Mouse (Mus musculus): ENCODE data around the gene Kif1a. TPM values are rescaled to one million over a fixed set of nuclear protein-coding genes. Genes with fewer than 3 reads are reported as not detected.

The Kif1a gene
- total and polyA plus RNA-seq, 2 experiments from 2014 or later, result 7.2 to 15.6 TPM

DNA sequence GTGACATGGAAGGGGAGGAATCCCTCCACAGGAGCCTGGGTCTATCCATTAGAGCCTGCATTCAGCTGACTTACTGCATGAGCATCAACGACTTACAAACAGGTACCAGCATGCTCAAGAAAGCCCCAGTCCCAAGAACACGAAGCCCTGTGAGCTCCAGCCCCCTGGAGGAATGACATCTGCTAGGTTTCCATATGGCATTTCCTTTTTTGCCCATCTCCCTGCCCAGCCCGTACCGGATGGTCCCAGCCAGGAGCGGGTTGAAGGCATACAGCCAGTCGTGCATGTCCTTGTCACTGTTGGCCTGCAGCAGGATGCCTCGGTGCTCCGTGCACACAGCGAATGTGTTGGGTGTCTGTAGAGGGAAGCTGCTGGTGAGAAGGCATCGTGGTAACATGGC lies 83.0 kb downstream of the Kif1a start:
- 81% methylated on average over 10 of the region's 10 CpGs for WGBS
- DNase-seq (ENCODE audit: low spot score) (no peak), ATAC-seq (ENCODE audit: insufficient read depth, low read depth) (no peak)
- TF ChIP-seq CTCF (IDR thresholded peaks at IDR 0.05; ENCODE audit: low read depth) (no peak), EP300 (IDR thresholded peaks at IDR 0.05; ENCODE audit: low read depth) (no peak)
- no peaks in the 10 kb centered on the region for H3K9me3 ChIP-seq (replicated peaks; ENCODE audit: control insufficient read depth, low read length)
- no peaks in the 10 kb centered on the region for H3K36me3 ChIP-seq (replicated peaks; ENCODE audit: control insufficient read depth, insufficient read depth, low read length)
- no peaks in the 10 kb centered on the region for H3K27me3 ChIP-seq (ENCODE audit: control insufficient read depth, insufficient read depth, low read length)
- no peak overlapping the region for H3K27ac ChIP-seq (ENCODE audit: low read depth)
- no peaks in the 10 kb centered on the region for H3K4me1 ChIP-seq (ENCODE audit: control insufficient read depth, insufficient read depth)
- H3K4me3 ChIP-seq (ENCODE audit: low read depth, low read length), result no peak overlapping the region
- no peak overlapping the region for H3K9ac ChIP-seq (replicated peaks; ENCODE audit: low read depth, low read length)
- no peak overlapping the region for H3K4me2 ChIP-seq (ENCODE audit: low read depth, low read length)

- no peak overlapping the region for H3K9ac ChIP-seq (replicated peaks; ENCODE audit: low read depth, low read length)
- no peaks in the 10 kb centered on the region for H3K4me1 ChIP-seq (ENCODE audit: control insufficient read depth, insufficient read depth)
- no peak overlapping the region for H3K4me2 ChIP-seq (ENCODE audit: low read depth, low read length)
- ATAC-seq (ENCODE audit: insufficient read depth, low read depth) (no peak), DNase-seq (ENCODE audit: low spot score) (no peak)
- no peak overlapping the region for H3K27ac ChIP-seq (ENCODE audit: low read depth)
- H3K4me3 ChIP-seq (ENCODE audit: low read depth, low read length), result no peak overlapping the region
- no peak for TF ChIP-seq CTCF (IDR thresholded peaks at IDR 0.05; ENCODE audit: low read depth)
- TF ChIP-seq EP300 (IDR thresholded peaks at IDR 0.05; ENCODE audit: low read depth), result no peak
- H3K36me3 ChIP-seq (replicated peaks; ENCODE audit: control insufficient read depth, insufficient read depth, low read length), result no peaks in the 10 kb centered on the region
- H3K9me3 ChIP-seq (replicated peaks; ENCODE audit: control insufficient read depth, low read length), result no peaks in the 10 kb centered on the region
- no peaks in the 10 kb centered on the region for H3K27me3 ChIP-seq (ENCODE audit: control insufficient read depth, insufficient read depth, low read length)
- WGBS, result 44% methylated on average over 2 of the region's 2 CpGs
These were observed 86.6 kb downstream of the Kif1a start for GRCm38 (mm10) chr1:93015136-93015535.

- DNase-seq (ENCODE audit: low spot score) (peak; percentile 38), ATAC-seq (ENCODE audit: insufficient read depth, low read depth) (peak; percentile 54; the same call in 1 of the 2 replicates)
- Histone ChIP-seq H3K9ac (replicated peaks; ENCODE audit: low read depth, low read length) (no peak overlapping the region), H3K36me3 (replicated peaks; ENCODE audit: control insufficient read depth, insufficient read depth, low read length) (no peaks in the 10 kb centered on the region), H3K4me3 (ENCODE audit: low read depth, low read length) (no peak overlapping the region), H3K27me3 (ENCODE audit: control insufficient read depth, insufficient read depth, low read length) (no peaks in the 10 kb centered on the region), H3K4me1 (ENCODE audit: control insufficient read depth, insufficient read depth) (peaks cover 2% of the 10 kb centered on the region), H3K4me2 (ENCODE audit: low read depth, low read length) (no peak overlapping the region), H3K27ac (ENCODE audit: low read depth) (no peak overlapping the region), H3K9me3 (replicated peaks; ENCODE audit: control insufficient read depth, low read length) (no peaks in the 10 kb centered on the region)
- TF ChIP-seq CTCF (IDR thresholded peaks at IDR 0.05; ENCODE audit: low read depth), result peak; percentile 91
- no peak for TF ChIP-seq EP300 (IDR thresholded peaks at IDR 0.05; ENCODE audit: low read depth)
These were observed 87.3 kb downstream of the Kif1a start for GRCm38 (mm10) chr1:93014460-93014859.

GRCm38 (mm10) chr1:93013367-93013766 lies 88.4 kb downstream of the Kif1a start:
- 76% methylated on average over 4 of the region's 4 CpGs for WGBS
- Histone ChIP-seq H3K9me3 (replicated peaks; ENCODE audit: control insufficient read depth, low read length) (no peaks in the 10 kb centered on the region), H3K4me1 (ENCODE audit: control insufficient read depth, insufficient read depth) (peaks cover 10% of the 10 kb centered on the region), H3K9ac (replicated peaks; ENCODE audit: low read depth, low read length) (no peak overlapping the region), H3K4me3 (ENCODE audit: low read depth, low read length) (no peak overlapping the region), H3K36me3 (replicated peaks; ENCODE audit: control insufficient read depth, insufficient read depth, low read length) (no peaks in the 10 kb centered on the region), H3K4me2 (ENCODE audit: low read depth, low read length) (no peak overlapping the region), H3K27me3 (ENCODE audit: control insufficient read depth, insufficient read depth, low read length) (no peaks in the 10 kb centered on the region), H3K27ac (ENCODE audit: low read depth) (no peak overlapping the region)
- TF ChIP-seq CTCF (IDR thresholded peaks at IDR 0.05; ENCODE audit: low read depth) (no peak), EP300 (IDR thresholded peaks at IDR 0.05; ENCODE audit: low read depth) (no peak)
- DNase-seq (ENCODE audit: low spot score) (no peak), ATAC-seq (ENCODE audit: insufficient read depth, low read depth) (no peak)

- H3K9me3 ChIP-seq (replicated peaks; ENCODE audit: control insufficient read depth, low read length), result no peaks in the 10 kb centered on the region
- TF ChIP-seq EP300 (IDR thresholded peaks at IDR 0.05; ENCODE audit: low read depth) (no peak), CTCF (IDR thresholded peaks at IDR 0.05; ENCODE audit: low read depth) (no peak)
- no peak overlapping the region for H3K4me2 ChIP-seq (ENCODE audit: low read depth, low read length)
- peaks cover 10% of the 10 kb centered on the region for H3K4me1 ChIP-seq (ENCODE audit: control insufficient read depth, insufficient read depth)
- ATAC-seq (ENCODE audit: insufficient read depth, low read depth), result no peak
- H3K27ac ChIP-seq (ENCODE audit: low read depth), result no peak overlapping the region
- no peak for DNase-seq (ENCODE audit: low spot score)
- H3K9ac ChIP-seq (replicated peaks; ENCODE audit: low read depth, low read length), result no peak overlapping the region
- 63% methylated on average over 7 of the region's 7 CpGs for WGBS
- H3K36me3 ChIP-seq (replicated peaks; ENCODE audit: control insufficient read depth, insufficient read depth, low read length), result no peaks in the 10 kb centered on the region
- no peaks in the 10 kb centered on the region for H3K27me3 ChIP-seq (ENCODE audit: control insufficient read depth, insufficient read depth, low read length)
- no peak overlapping the region for H3K4me3 ChIP-seq (ENCODE audit: low read depth, low read length)
These were observed 89.6 kb downstream of the Kif1a start for GRCm38 (mm10) chr1:93012103-93012585.

DNA sequence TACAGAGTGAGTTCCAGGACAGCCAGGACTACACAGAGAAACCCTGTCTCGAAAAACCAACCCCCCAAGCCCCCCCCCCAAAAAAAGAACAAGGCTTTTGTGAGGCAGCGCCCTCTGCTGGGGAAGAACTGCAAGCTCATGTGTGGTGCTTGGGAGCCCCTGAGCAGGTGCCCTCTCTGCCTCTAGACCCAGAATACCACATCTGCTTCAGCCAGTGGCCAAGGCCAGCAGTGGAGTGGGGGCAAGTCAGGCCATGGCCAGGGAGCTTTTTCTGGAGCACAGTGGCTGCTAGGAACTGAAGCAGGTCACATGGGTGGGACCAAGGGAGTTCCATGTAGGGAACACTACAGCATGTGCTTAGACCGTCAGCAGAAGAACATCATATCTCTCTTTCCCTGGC lies 91.0 kb downstream of the Kif1a start:
- H3K9ac ChIP-seq (replicated peaks; ENCODE audit: low read depth, low read length), result no peak overlapping the region
- H3K27me3 ChIP-seq (ENCODE audit: control insufficient read depth, insufficient read depth, low read length), result no peaks in the 10 kb centered on the region
- H3K27ac ChIP-seq (ENCODE audit: low read depth), result no peak overlapping the region
- peak; percentile 52 for TF ChIP-seq CTCF (IDR thresholded peaks at IDR 0.05; ENCODE audit: low read depth)
- TF ChIP-seq EP300 (IDR thresholded peaks at IDR 0.05; ENCODE audit: low read depth), result no peak
- WGBS, result 25% methylated on average over 3 of the region's 3 CpGs
- H3K4me2 ChIP-seq (ENCODE audit: low read depth, low read length), result no peak overlapping the region
- H3K9me3 ChIP-seq (replicated peaks; ENCODE audit: control insufficient read depth, low read length), result no peaks in the 10 kb centered on the region
- H3K4me1 ChIP-seq (ENCODE audit: control insufficient read depth, insufficient read depth), result peaks cover 10% of the 10 kb centered on the region
- ATAC-seq (ENCODE audit: insufficient read depth, low read depth) (peak; percentile 57), DNase-seq (ENCODE audit: low spot score) (no peak)
- H3K4me3 ChIP-seq (ENCODE audit: low read depth, low read length), result no peak overlapping the region
- H3K36me3 ChIP-seq (replicated peaks; ENCODE audit: control insufficient read depth, insufficient read depth, low read length), result no peaks in the 10 kb centered on the region

Data from heart, postnatal 0 days (tissue).